8 mouse cellular contexts compared by ENCODE assay signal in the genomic region with DNA sequence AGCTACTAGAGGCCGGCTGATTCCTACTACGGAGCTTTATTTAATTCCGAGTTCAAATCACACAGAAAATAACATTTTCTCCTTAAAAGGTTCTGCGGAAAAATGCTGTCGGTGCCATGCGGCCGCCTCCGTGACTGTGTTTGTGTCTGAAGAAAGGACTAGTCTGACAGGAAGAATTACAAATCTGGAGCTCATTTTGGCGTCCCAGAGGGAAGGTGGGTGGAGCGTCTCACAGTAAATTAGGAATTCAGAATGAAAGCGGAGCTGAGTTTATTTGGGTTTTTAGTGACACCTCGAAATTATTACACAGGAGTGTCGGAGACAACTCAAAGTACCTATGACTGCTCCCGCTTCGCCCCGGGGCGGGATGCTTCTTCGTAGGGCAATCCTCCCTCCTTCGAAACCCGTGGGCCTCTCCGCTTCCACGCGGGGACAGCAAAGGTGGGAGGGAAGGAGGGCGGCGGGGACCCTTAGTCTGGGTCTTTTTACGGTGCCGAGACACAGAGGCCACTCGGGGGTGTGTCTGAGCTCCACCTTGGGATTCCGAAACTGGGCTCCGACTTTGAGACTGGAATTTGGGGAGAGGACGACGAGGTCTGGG. TPM values are rescaled to one million over a fixed set of nuclear protein-coding genes. Genes with fewer than 3 reads are reported as not detected.
DNase-seq lines count a peak whose midpoint lies in the region; ATAC-seq and TF ChIP-seq lines count a peak whose summit lies in the region.

No protein-coding gene starts in this region.

- peak overlapping the region; percentile 98 for H3K9ac ChIP-seq in forebrain, embryonic 13.5 days
- H3K9ac ChIP-seq in liver, embryonic 13.5 days = peak overlapping the region; percentile 78
- peak overlapping the region; percentile 72 for H3K9ac ChIP-seq in neural tube, embryonic 13.5 days

- H3K36me3 ChIP-seq in forebrain, embryonic 13.5 days (ENCODE audit: poor library complexity, severe bottlenecking) = no peaks in the 10 kb centered on the region
- H3K36me3 ChIP-seq in liver, embryonic 13.5 days = no peaks in the 10 kb centered on the region
- no peaks in the 10 kb centered on the region for H3K36me3 ChIP-seq in neural tube, embryonic 13.5 days

- intact Hi-C loops in heart, postnatal 10 days (cut with DNase I) = loop anchor here (2.0 to 5.0 kb wide), 3 partner anchors 49 to 295 kb away; a partner anchor contains a TSS

- peak overlapping the region; percentile 94 for H3K4me2 ChIP-seq in forebrain, embryonic 13.5 days
- peak overlapping the region; percentile 100 for H3K4me2 ChIP-seq in liver, embryonic 13.5 days
- H3K4me2 ChIP-seq in neural tube, embryonic 13.5 days = peak overlapping the region; percentile 94

- WGBS in forebrain, embryonic 13.5 days = under 1% methylated on average over 32 of the region's 32 CpGs
- under 1% methylated on average over 32 of the region's 32 CpGs for WGBS in liver, embryonic 13.5 days (ENCODE audit: insufficient replicate concordance)
- under 1% methylated on average over 32 of the region's 32 CpGs for WGBS in neural tube, embryonic 13.5 days

- peak; percentile 10 for ATAC-seq in CD4-positive, CD25-positive, alpha-beta regulatory T cell, adult 4 months
- peak; percentile 6; the same call in 1 of the 2 replicates for ATAC-seq in forebrain, embryonic 13.5 days
- no peak for ATAC-seq in liver, embryonic 13.5 days (ENCODE audit: low read depth)
- ATAC-seq in neural tube, embryonic 13.5 days (ENCODE audit: low read depth) = peak; percentile 9

- no peak for TF ChIP-seq POLR2A in brain, embryonic 14.5 days (IDR thresholded peaks at IDR 0.05; ENCODE audit: borderline replicate concordance, extremely low read depth, insufficient read depth, insufficient read length, poor library complexity, severe bottlenecking)

- peak overlapping the region; percentile 95 for H3K4me3 ChIP-seq in forebrain, embryonic 13.5 days
- H3K4me3 ChIP-seq in liver, embryonic 13.5 days (replicated peaks) = peak overlapping the region; percentile 82
- H3K4me3 ChIP-seq in neural tube, embryonic 13.5 days = peak overlapping the region; percentile 98

- no peak overlapping the region for H3K27ac ChIP-seq in forebrain, embryonic 13.5 days
- H3K27ac ChIP-seq in liver, embryonic 13.5 days = no peak overlapping the region
- peak overlapping the region; percentile 91 for H3K27ac ChIP-seq in neural tube, embryonic 13.5 days (replicated peaks)

- no peaks in the 10 kb centered on the region for H3K9me3 ChIP-seq in forebrain, embryonic 13.5 days (replicated peaks)
- no peaks in the 10 kb centered on the region for H3K9me3 ChIP-seq in liver, embryonic 13.5 days (replicated peaks)
- H3K9me3 ChIP-seq in neural tube, embryonic 13.5 days = no peaks in the 10 kb centered on the region

- peaks cover 31% of the 10 kb centered on the region for H3K4me1 ChIP-seq in forebrain, embryonic 13.5 days
- peaks cover 29% of the 10 kb centered on the region for H3K4me1 ChIP-seq in liver, embryonic 13.5 days (replicated peaks)
- H3K4me1 ChIP-seq in neural tube, embryonic 13.5 days (replicated peaks) = peaks cover 41% of the 10 kb centered on the region

- peaks cover 4% of the 10 kb centered on the region; the same call in 1 of the 2 replicates for H3K27me3 ChIP-seq in forebrain, embryonic 13.5 days
- H3K27me3 ChIP-seq in liver, embryonic 13.5 days = peaks cover 40% of the 10 kb centered on the region
- H3K27me3 ChIP-seq in neural tube, embryonic 13.5 days = no peaks in the 10 kb centered on the region; the same call in 1 of the 2 replicates

- TF ChIP-seq CTCF in brain, embryonic 14.5 days (IDR thresholded peaks at IDR 0.05; ENCODE audit: borderline replicate concordance, extremely low read depth, insufficient read depth, insufficient read length) = no peak

- DNase-seq in brain, embryonic 14.5 days (ENCODE audit: low read depth) = peak; percentile 70
- DNase-seq in heart, postnatal 10 days = peak; percentile 73
- DNase-seq in kidney, postnatal 36 days = peak; percentile 48 to 49
- peak; percentile 4 for DNase-seq in liver, embryonic 13.5 days
- peak; percentile 68 for DNase-seq in thymus, postnatal 14 days

RNA-seq across cellular contexts. Expression of a gene that starts 0.9 kb away (rescaled TPM):
- polyA plus RNA-seq in CD4-positive, CD25-positive, alpha-beta regulatory T cell, adult 4 months (2017; shearing (Covaris generic)) = 10 to 100 TPM; 33.6 to 39.2 TPM
- 42.0 and 44.8 TPM in 2 replicates for polyA plus RNA-seq in brain, embryonic 14.5 days (2012; rRNA removed)
- polyA plus RNA-seq in forebrain, embryonic 13.5 days (2015; fragmentation: Nextera tagmentation; extraction: Ambion mirVana) = 45.6 and 52.5 TPM in 2 replicates
- 10 to 100 TPM; 22.3 to 24.1 TPM for total RNA-seq in heart, postnatal 10 days (2021)
- 4.6 and 6.5 TPM in 2 replicates for polyA plus RNA-seq in liver, embryonic 13.5 days (2015; fragmentation: Nextera tagmentation; extraction: Ambion mirVana)
- 42.6 and 44.3 TPM in 2 replicates for polyA plus RNA-seq in neural tube, embryonic 13.5 days (2015; fragmentation: Nextera tagmentation; extraction: Ambion mirVana)

Comparison
In these comparisons a context has a peak if more than half of its experiments do, and no peak if none do; other contexts are left out.
1. DNase-seq: peak in every context shown above with its lines; median percentile 73 in heart, postnatal 10 days; 70 in brain, embryonic 14.5 days; 68 in thymus, postnatal 14 days; 48 in kidney, postnatal 36 days; 4 in liver, embryonic 13.5 days.